Mouse (Mus musculus): ENCODE measurements around the gene Tspan32.

The Tspan32 gene

GRCm38 (mm10) chr7:143007599-143008369 is 2.9 kb downstream of the Tspan32 start:
- DNase-seq (ENCODE audit: low spot score), result peak; percentile 93

GRCm38 (mm10) chr7:143008370-143008926 is 3.6 kb downstream of the Tspan32 start:
- peak; percentile 64 for DNase-seq (ENCODE audit: low spot score)

- DNase-seq (ENCODE audit: low spot score), result peak; percentile 68
Observed at GRCm38 (mm10) chr7:143008996-143009665, 4.3 kb downstream of the Tspan32 start.

GRCm38 (mm10) chr7:143009996-143010395 is 5.2 kb downstream of the Tspan32 start:
- no peak for DNase-seq (ENCODE audit: low spot score)

GRCm38 (mm10) chr7:143011226-143011625 is 6.4 kb downstream of the Tspan32 start:
- DNase-seq (ENCODE audit: low spot score), result no peak

- DNase-seq (ENCODE audit: low spot score), result no peak
Observed at GRCm38 (mm10) chr7:143012230-143012875, 7.5 kb downstream of the Tspan32 start.

- DNase-seq (ENCODE audit: low spot score), result peak; percentile 65
Observed at GRCm38 (mm10) chr7:143013420-143014178, 8.8 kb downstream of the Tspan32 start.

- DNase-seq (ENCODE audit: low spot score), result no peak
Observed at GRCm38 (mm10) chr7:143014862-143015659, 10.2 kb downstream of the Tspan32 start.

- peak; percentile 62 for DNase-seq (ENCODE audit: low spot score)
Observed at GRCm38 (mm10) chr7:143015755-143016423, 11.0 kb downstream of the Tspan32 start.

- no peak for DNase-seq (ENCODE audit: low spot score)
Observed at GRCm38 (mm10) chr7:143016424-143017142, 11.7 kb downstream of the Tspan32 start.

- DNase-seq (ENCODE audit: low spot score), result no peak
Observed at GRCm38 (mm10) chr7:143017181-143017580, 12.3 kb downstream of the Tspan32 start.

GRCm38 (mm10) chr7:143020040-143020439 is 15.2 kb downstream of the Tspan32 start:
- no peak for DNase-seq (ENCODE audit: low spot score)

GRCm38 (mm10) chr7:143020764-143021163 is 15.9 kb downstream of the Tspan32 start:
- DNase-seq (ENCODE audit: low spot score), result no peak

- DNase-seq (ENCODE audit: low spot score), result no peak
Observed at GRCm38 (mm10) chr7:143021356-143022164, 16.7 kb downstream of the Tspan32 start.

- no peak for DNase-seq (ENCODE audit: low spot score)
Observed at GRCm38 (mm10) chr7:143023499-143023898, 18.7 kb downstream of the Tspan32 start.

- no peak for DNase-seq (ENCODE audit: low spot score)
Observed at GRCm38 (mm10) chr7:143024293-143024692, 19.4 kb downstream of the Tspan32 start.

- DNase-seq (ENCODE audit: low spot score), result no peak
Observed at GRCm38 (mm10) chr7:143025496-143025895, 20.6 kb downstream of the Tspan32 start.

- DNase-seq (ENCODE audit: low spot score), result no peak
Observed at GRCm38 (mm10) chr7:143027196-143027595, 22.4 kb downstream of the Tspan32 start.

- DNase-seq (ENCODE audit: low spot score), result peak; percentile 69
Observed at GRCm38 (mm10) chr7:143031816-143032215, 27.0 kb downstream of the Tspan32 start.
